In the genomic region with DNA sequence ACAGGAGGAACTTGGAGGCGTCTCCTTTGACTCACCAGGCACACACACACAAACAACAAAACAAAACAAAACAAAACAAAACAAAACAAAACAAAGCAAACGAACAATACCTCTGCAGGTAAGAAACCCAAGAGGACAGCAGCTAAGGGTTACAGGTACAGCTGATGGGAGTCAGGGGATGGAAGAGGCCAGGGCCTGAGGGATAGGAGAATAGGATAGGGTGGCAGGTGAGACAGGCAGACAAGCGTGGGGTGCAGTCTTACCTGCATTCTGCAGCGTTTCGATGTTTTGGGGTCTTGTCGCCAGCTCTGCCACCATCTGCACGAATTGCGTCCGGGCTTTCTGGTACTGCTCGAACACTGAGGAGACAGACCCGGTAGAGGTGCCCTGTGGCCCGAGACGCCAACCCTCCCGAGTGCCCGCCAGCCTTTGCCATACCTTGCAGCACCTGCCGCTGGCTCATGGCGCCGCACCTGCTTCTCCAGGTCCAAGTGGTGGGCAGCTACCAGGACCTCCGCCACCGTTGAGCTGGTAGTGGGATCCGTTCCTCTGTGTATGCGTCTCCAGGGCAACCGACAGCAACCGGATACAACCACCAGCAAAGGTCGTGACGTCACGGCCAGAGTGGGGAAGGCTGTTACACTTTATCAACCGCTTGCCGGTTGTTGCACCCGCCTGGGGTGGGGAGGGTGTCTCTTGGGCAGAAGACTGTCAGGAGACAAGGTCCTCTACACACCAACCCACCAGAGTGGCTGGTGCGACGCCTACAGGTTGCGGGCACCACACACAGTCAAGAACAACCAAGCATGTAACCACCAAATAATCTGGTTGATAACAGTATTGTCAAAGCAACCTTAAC, we compare ENCODE assay signal across 8 mouse cellular contexts. TPM values are rescaled to one million over a fixed set of nuclear protein-coding genes. Genes with fewer than 3 reads are reported as not detected.
DNase-seq lines count a peak whose midpoint lies in the region; ATAC-seq and TF ChIP-seq lines count a peak whose summit lies in the region.

A gene (minus strand): TSS at position 700 of the 859 bp plus-strand sequence.

- peak; percentile 97 for ATAC-seq in CD4-positive, CD25-positive, alpha-beta regulatory T cell, adult 4 months
- peak; percentile 94 for ATAC-seq in forebrain, embryonic 11.5 days (replicated peaks; ENCODE audit: low FRiP score)
- peak; percentile 97 for ATAC-seq in hindbrain, embryonic 14.5 days (ENCODE audit: low FRiP score)
- ATAC-seq in lung, postnatal 0 days: peak; percentile 57

- no peaks in the 10 kb centered on the region for H3K9me3 ChIP-seq in forebrain, embryonic 11.5 days (ENCODE audit: control insufficient read depth, low read length)
- no peaks in the 10 kb centered on the region for H3K9me3 ChIP-seq in hindbrain, embryonic 14.5 days (ENCODE audit: control insufficient read depth, low read length)
- H3K9me3 ChIP-seq in lung, postnatal 0 days (ENCODE audit: low read length): no peaks in the 10 kb centered on the region

- no peaks in the 10 kb centered on the region for H3K27me3 ChIP-seq in forebrain, embryonic 11.5 days (ENCODE audit: control insufficient read depth, insufficient read depth, low read length)
- no peaks in the 10 kb centered on the region for H3K27me3 ChIP-seq in hindbrain, embryonic 14.5 days (ENCODE audit: control insufficient read depth, insufficient read depth, low read length)
- no peaks in the 10 kb centered on the region for H3K27me3 ChIP-seq in lung, postnatal 0 days (replicated peaks; ENCODE audit: insufficient read depth, low read length)

- H3K9ac ChIP-seq in forebrain, embryonic 11.5 days (ENCODE audit: low read length): peak within 1 kb of the TSS; percentile 54
- H3K9ac ChIP-seq in hindbrain, embryonic 14.5 days: peak within 1 kb of the TSS; percentile 68
- no peak within 1 kb of the TSS for H3K9ac ChIP-seq in lung, postnatal 0 days (replicated peaks; ENCODE audit: low read depth)

- no peaks in the 10 kb centered on the region; the same call in 1 of the 2 replicates for H3K4me1 ChIP-seq in forebrain, embryonic 11.5 days (replicated peaks; ENCODE audit: control insufficient read depth, insufficient read depth, low read length)
- H3K4me1 ChIP-seq in hindbrain, embryonic 14.5 days (replicated peaks; ENCODE audit: control insufficient read depth, insufficient read depth, low read length): peaks cover 3% of the 10 kb centered on the region; the same call in 1 of the 2 replicates
- 0 out of 2 replicates have a peak, but pooled peaks cover 4% of the 10 kb centered on the region for H3K4me1 ChIP-seq in lung, postnatal 0 days (ENCODE audit: insufficient read depth, low read depth, low read length)
- H3K4me1 ChIP-seq in olfactory bulb, adult 2 months (ENCODE audit: control insufficient read depth, insufficient read depth, low read length): peaks cover 6% of the 10 kb centered on the region; the same call in 1 of the 2 replicates

- TF ChIP-seq POLR2A in olfactory bulb, adult 2 months (IDR thresholded peaks at IDR 0.05; ENCODE audit: insufficient read depth, low read depth, low read length): no peak

- H3K4me3 ChIP-seq in forebrain, embryonic 11.5 days (ENCODE audit: low read depth, low read length): peak within 1 kb of the TSS; percentile 43
- peak within 1 kb of the TSS; percentile 63 for H3K4me3 ChIP-seq in hindbrain, embryonic 14.5 days (replicated peaks; ENCODE audit: low read length)
- peak within 1 kb of the TSS; percentile 35 for H3K4me3 ChIP-seq in lung, postnatal 0 days (ENCODE audit: low read depth, low read length)
- peak within 1 kb of the TSS; percentile 64 for H3K4me3 ChIP-seq in olfactory bulb, adult 2 months (ENCODE audit: insufficient read depth, low read depth, low read length)

- TF ChIP-seq CTCF in lung, postnatal 0 days (IDR thresholded peaks at IDR 0.05): peak; percentile 50
- TF ChIP-seq CTCF in olfactory bulb, adult 2 months (IDR thresholded peaks at IDR 0.05; ENCODE audit: insufficient read depth, low read depth, low read length): no peak

- WGBS in forebrain, embryonic 11.5 days: 6% methylated on average over 33 of the region's 33 CpGs
- WGBS in hindbrain, embryonic 14.5 days: 6% methylated on average over 33 of the region's 33 CpGs
- WGBS in lung, postnatal 0 days: 9% methylated on average over 33 of the region's 33 CpGs
- 4% methylated on average over 33 of the region's 33 CpGs for WGBS in olfactory bulb, adult 2 months

- no peak within 1 kb of the TSS for H3K27ac ChIP-seq in forebrain, embryonic 11.5 days (ENCODE audit: low read depth, low read length)
- no peak within 1 kb of the TSS for H3K27ac ChIP-seq in hindbrain, embryonic 14.5 days
- H3K27ac ChIP-seq in lung, postnatal 0 days (ENCODE audit: low read length): no peak within 1 kb of the TSS
- no peak within 1 kb of the TSS for H3K27ac ChIP-seq in olfactory bulb, adult 2 months (ENCODE audit: insufficient read depth, low read depth, low read length)

- DNase-seq in adrenal gland, postnatal 10 days: peak; percentile 47
- peak; percentile 75 for DNase-seq in forebrain, embryonic 11.5 days (ENCODE audit: low spot score)
- peak; percentile 70 for DNase-seq in hindbrain, embryonic 14.5 days (ENCODE audit: low spot score)
- DNase-seq in layer of hippocampus, postnatal 14 days (ENCODE audit: low spot score in 2 of 2): peak; percentile 51 to 62
- peak; percentile 60 for DNase-seq in lung, postnatal 0 days (ENCODE audit: low spot score)
- DNase-seq in thymus, postnatal 0 days (ENCODE audit: low spot score): peak; percentile 87

- no peaks in the 10 kb centered on the region for H3K36me3 ChIP-seq in forebrain, embryonic 11.5 days (ENCODE audit: control insufficient read depth, insufficient read depth, low read length)
- no peaks in the 10 kb centered on the region for H3K36me3 ChIP-seq in hindbrain, embryonic 14.5 days (replicated peaks; ENCODE audit: control insufficient read depth, insufficient read depth)
- H3K36me3 ChIP-seq in lung, postnatal 0 days (ENCODE audit: insufficient read depth, low read length): no peaks in the 10 kb centered on the region

- no peak for TF ChIP-seq EP300 in lung, postnatal 0 days (IDR thresholded peaks at IDR 0.05)

- peak within 1 kb of the TSS; percentile 86 for H3K4me2 ChIP-seq in forebrain, embryonic 11.5 days (ENCODE audit: low read depth, low read length, severe bottlenecking)
- peak within 1 kb of the TSS; percentile 76 for H3K4me2 ChIP-seq in hindbrain, embryonic 14.5 days (replicated peaks)
- peak within 1 kb of the TSS; percentile 70 for H3K4me2 ChIP-seq in lung, postnatal 0 days (replicated peaks; ENCODE audit: low read depth, low read length)

RNA-seq across cellular contexts. Expression of the gene that starts here (rescaled TPM):
- polyA plus RNA-seq in CD4-positive, CD25-positive, alpha-beta regulatory T cell, adult 4 months (2017; shearing (Covaris generic)): not detected
- under 1 TPM; 0.24 to 0.27 TPM for total RNA-seq in adrenal gland, postnatal 10 days (2021)
- 1.4 and 2.3 TPM in 2 replicates for polyA plus RNA-seq in forebrain, embryonic 11.5 days (2014; fragmentation: Nextera tagmentation; extraction: Ambion mirVana)
- polyA plus RNA-seq in hindbrain, embryonic 14.5 days (2014; fragmentation: Nextera tagmentation; extraction: Ambion mirVana): 18.3 and 21.6 TPM in 2 replicates
- 10 to 100 TPM; 11.3 to 13.6 TPM for total RNA-seq in layer of hippocampus, postnatal 14 days (2021)
- 13.0 and 14.1 TPM in 2 replicates for polyA plus RNA-seq in lung, postnatal 0 days (2015; fragmentation: Nextera tagmentation; extraction: Ambion mirVana)
- not detected in 2 replicates for polyA plus RNA-seq in olfactory bulb, adult 2 months (2012; ENCODE audit: insufficient read depth, insufficient read length, low replicate concordance, missing spikeins)
- polyA plus RNA-seq in thymus, postnatal 0 days (2015; fragmentation: Nextera tagmentation; extraction: Ambion mirVana): 0.29 and 0.62 TPM in 2 replicates

Comparison
In these comparisons a context has a peak if more than half of its experiments do, and no peak if none do; other contexts are left out.
1. RNA of the gene that starts here (total RNA-seq): 11.3 to 13.6 TPM in layer of hippocampus, postnatal 14 days; 0.24 to 0.27 TPM in adrenal gland, postnatal 10 days; every median in the first group is over 4 times any median in the second.
2. Peak in ATAC-seq in CD4-positive, CD25-positive, alpha-beta regulatory T cell, adult 4 months; RNA of the gene not detected or under 1 TPM.
3. Peak in DNase-seq in adrenal gland, postnatal 10 days; RNA of the gene not detected or under 1 TPM.
4. Peak in DNase-seq in thymus, postnatal 0 days; RNA of the gene not detected or under 1 TPM.
5. Peak in every context shown above with its lines, with median percentiles within 50 percentile points of each other: ATAC-seq, DNase-seq, H3K4me2 ChIP-seq and H3K4me3 ChIP-seq.